In the genomic region with DNA sequence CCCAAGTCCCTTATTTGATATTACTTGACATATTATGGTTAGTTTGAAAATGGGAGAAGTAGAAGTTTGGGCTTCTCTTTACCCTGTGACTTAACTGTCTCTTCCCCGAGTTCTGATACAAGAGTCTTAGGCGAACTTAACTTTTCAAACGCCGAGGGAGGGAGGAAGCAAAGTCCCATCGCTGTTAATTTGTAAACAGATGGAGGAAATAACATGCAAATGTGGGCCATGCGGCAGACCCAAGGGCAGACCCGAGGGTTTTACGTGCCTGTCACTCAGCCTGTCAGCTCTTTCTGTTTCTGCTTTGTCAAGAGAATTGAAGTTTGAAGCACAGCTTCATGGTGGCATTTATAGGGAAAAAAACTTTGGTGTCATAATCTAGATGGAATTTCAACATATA, we compare ENCODE assay signal across 11 mouse cellular contexts. TPM values are rescaled to one million over a fixed set of nuclear protein-coding genes. Genes with fewer than 3 reads are reported as not detected.
DNase-seq lines count a peak whose midpoint lies in the region; ATAC-seq lines count a peak whose summit lies in the region.
"Had no signal": no experiment of that assay in that cellular context is flagged by ENCODE, and none has a peak within 500 bp of the region (broad histone marks: within the 10 kb centered on the region; RNA-seq: fewer than 3 reads in every experiment).

No protein-coding gene starts in this region.

- intact Hi-C loops in heart, postnatal 10 days (cut with DNase I), result no loop called here

- H3K4me1 ChIP-seq in heart, embryonic 13.5 days, result peaks cover 51% of the 10 kb centered on the region
- peaks cover 45% of the 10 kb centered on the region for H3K4me1 ChIP-seq in hindbrain, embryonic 12.5 days
- H3K4me1 ChIP-seq in kidney, embryonic 14.5 days (ENCODE audit: control insufficient read depth, insufficient read depth, low read length), result peaks cover 29% of the 10 kb centered on the region; the same call in 1 of the 2 replicates
- peaks cover 44% of the 10 kb centered on the region for H3K4me1 ChIP-seq in midbrain, embryonic 15.5 days

- H3K36me3 ChIP-seq in heart, embryonic 13.5 days, result no peaks in the 10 kb centered on the region
- no peaks in the 10 kb centered on the region for H3K36me3 ChIP-seq in hindbrain, embryonic 12.5 days
- H3K36me3 ChIP-seq in kidney, embryonic 14.5 days (ENCODE audit: control insufficient read depth, insufficient read depth, low read length), result no peaks in the 10 kb centered on the region
- H3K36me3 ChIP-seq in midbrain, embryonic 15.5 days (replicated peaks), result no peaks in the 10 kb centered on the region
- H3K36me3 ChIP-seq: embryonic facial prominence, embryonic 15.5 days had no signal

- no peak overlapping the region; the same call in 1 of the 2 replicates for H3K27ac ChIP-seq in heart, embryonic 13.5 days (replicated peaks)
- no peak overlapping the region for H3K27ac ChIP-seq in hindbrain, embryonic 12.5 days
- no peak overlapping the region for H3K27ac ChIP-seq in kidney, embryonic 14.5 days (ENCODE audit: low read depth, low read length)
- no peak overlapping the region for H3K27ac ChIP-seq in midbrain, embryonic 15.5 days
- H3K27ac ChIP-seq: embryonic facial prominence, embryonic 15.5 days had no signal

- no peaks in the 10 kb centered on the region for H3K27me3 ChIP-seq in heart, embryonic 13.5 days (replicated peaks)
- no peaks in the 10 kb centered on the region for H3K27me3 ChIP-seq in hindbrain, embryonic 12.5 days
- H3K27me3 ChIP-seq in kidney, embryonic 14.5 days (ENCODE audit: control insufficient read depth, insufficient read depth, low read length), result no peaks in the 10 kb centered on the region
- H3K27me3 ChIP-seq in midbrain, embryonic 15.5 days (replicated peaks), result no peaks in the 10 kb centered on the region
- H3K27me3 ChIP-seq: embryonic facial prominence, embryonic 15.5 days had no signal

- WGBS in heart, embryonic 13.5 days, result 36% methylated on average over 8 of the region's 8 CpGs
- WGBS in hindbrain, embryonic 12.5 days, result 32% methylated on average over 8 of the region's 8 CpGs
- 11% methylated on average over 8 of the region's 8 CpGs for WGBS in kidney, embryonic 14.5 days
- WGBS in midbrain, embryonic 15.5 days, result 36% methylated on average over 8 of the region's 8 CpGs

- no peak for ATAC-seq in heart, embryonic 13.5 days (ENCODE audit: extremely low read depth, insufficient number of reproducible peaks, low FRiP score, low TSS enrichment)
- no peak for ATAC-seq in hindbrain, embryonic 12.5 days (ENCODE audit: low FRiP score)
- no peak for ATAC-seq in kidney, embryonic 14.5 days (ENCODE audit: low FRiP score, low TSS enrichment)
- ATAC-seq in midbrain, embryonic 15.5 days (replicated peaks), result no peak

- H3K9me3 ChIP-seq in heart, embryonic 13.5 days, result no peaks in the 10 kb centered on the region
- H3K9me3 ChIP-seq in hindbrain, embryonic 12.5 days (replicated peaks), result no peaks in the 10 kb centered on the region
- no peaks in the 10 kb centered on the region for H3K9me3 ChIP-seq in kidney, embryonic 14.5 days (ENCODE audit: control insufficient read depth, low read length)
- H3K9me3 ChIP-seq in midbrain, embryonic 15.5 days, result no peaks in the 10 kb centered on the region
- H3K9me3 ChIP-seq: embryonic facial prominence, embryonic 15.5 days; G1E had no signal

- H3K4me2 ChIP-seq in heart, embryonic 13.5 days, result peak overlapping the region; percentile 93
- H3K4me2 ChIP-seq in hindbrain, embryonic 12.5 days (replicated peaks), result peak overlapping the region; percentile 74
- H3K4me2 ChIP-seq in kidney, embryonic 14.5 days (replicated peaks; ENCODE audit: low read depth, low read length), result 0 out of 2 replicates have a peak overlapping the region, but pooled peaks have one; percentile 1
- H3K4me2 ChIP-seq in midbrain, embryonic 15.5 days, result peak overlapping the region; percentile 40; the same call in 1 of the 2 replicates
- H3K4me2 ChIP-seq: embryonic facial prominence, embryonic 15.5 days had no signal

- H3K9ac ChIP-seq in heart, embryonic 13.5 days, result no peak overlapping the region
- no peak overlapping the region for H3K9ac ChIP-seq in hindbrain, embryonic 12.5 days
- no peak overlapping the region for H3K9ac ChIP-seq in kidney, embryonic 14.5 days (ENCODE audit: low read depth, low read length)
- no peak overlapping the region for H3K9ac ChIP-seq in midbrain, embryonic 15.5 days
- H3K9ac ChIP-seq: embryonic facial prominence, embryonic 15.5 days had no signal

- H3K4me3 ChIP-seq in heart, embryonic 13.5 days, result peak overlapping the region; percentile 72
- no peak overlapping the region for H3K4me3 ChIP-seq in hindbrain, embryonic 12.5 days
- no peak overlapping the region for H3K4me3 ChIP-seq in kidney, embryonic 14.5 days (ENCODE audit: low read length)
- no peak overlapping the region for H3K4me3 ChIP-seq in midbrain, embryonic 15.5 days
- H3K4me3 ChIP-seq: embryonic facial prominence, embryonic 15.5 days had no signal

- no peak for DNase-seq in heart, postnatal 10 days
- no peak for DNase-seq in adipocyte (ENCODE audit: low spot score)
- no peak for DNase-seq in layer of hippocampus, adult 11-12 months (ENCODE audit: low spot score)
- DNase-seq in layer of hippocampus, adult 18-20 months (ENCODE audit: low spot score in 2 of 2), result no peak
- DNase-seq: thymus, adult 18-20 months had no signal

RNA-seq across cellular contexts. Expression of a gene that starts 3.5 kb away (rescaled TPM):
- polyA plus RNA-seq in heart, embryonic 13.5 days (2015; fragmentation: Nextera tagmentation; extraction: Ambion mirVana), result 69.1 and 111 TPM in 2 replicates
- 10 to 100 TPM; 49.0 to 74.4 TPM for total RNA-seq in heart, postnatal 10 days (2021)
- 70.5 and 82.4 TPM in 2 replicates for polyA plus RNA-seq in hindbrain, embryonic 12.5 days (2016; fragmentation: Nextera tagmentation; extraction: Ambion mirVana)
- 32.3 and 42.3 TPM in 2 replicates for polyA plus RNA-seq in kidney, embryonic 14.5 days (2014; fragmentation: Nextera tagmentation; extraction: Ambion mirVana)
- 97.1 and 102 TPM in 2 replicates for polyA plus RNA-seq in midbrain, embryonic 15.5 days (2015; fragmentation: Nextera tagmentation; extraction: Ambion mirVana)
- 10 to 100 TPM; 65.1 to 66.7 TPM for total RNA-seq in layer of hippocampus, adult 18-20 months (2021)

Comparison
In these comparisons a context has a peak if more than half of its experiments do, and no peak if none do; other contexts are left out.
1. H3K4me2 ChIP-seq: peak in every context shown above with its lines; median percentile 93 in heart, embryonic 13.5 days; 74 in hindbrain, embryonic 12.5 days; 40 in midbrain, embryonic 15.5 days; 1 in kidney, embryonic 14.5 days.